Comparison of ENCODE assay signal across 18 mouse cellular contexts in genomic region chr12:5762306-5762927, GRCm38 (mm10).
DNase-seq lines count a peak whose midpoint lies in the region; ATAC-seq and TF ChIP-seq lines count a peak whose summit lies in the region.
"Had no signal": no experiment of that assay in that cellular context is flagged by ENCODE, and none has a peak within 500 bp of the region (broad histone marks: within the 10 kb centered on the region; RNA-seq: fewer than 3 reads in every experiment).

No protein-coding gene starts in this region.

- no peaks in the 10 kb centered on the region for H3K9me3 ChIP-seq in lung, postnatal 0 days (ENCODE audit: low read length)
- H3K9me3 ChIP-seq: forebrain, embryonic 10.5 days; hindbrain, embryonic 10.5 days; intestine, embryonic 15.5 days; liver, embryonic 13.5 days; neural tube, embryonic 15.5 days had no signal

- H3K36me3 ChIP-seq in lung, postnatal 0 days (ENCODE audit: insufficient read depth, low read length): no peaks in the 10 kb centered on the region
- H3K36me3 ChIP-seq: forebrain, embryonic 10.5 days; G1E; hindbrain, embryonic 10.5 days; intestine, embryonic 15.5 days; liver, embryonic 13.5 days; neural tube, embryonic 15.5 days had no signal

- 47% methylated on average over 6 of the region's 6 CpGs for WGBS in lung, postnatal 0 days

- no peaks in the 10 kb centered on the region for H3K4me1 ChIP-seq in lung, postnatal 0 days (ENCODE audit: insufficient read depth, low read depth, low read length)
- H3K4me1 ChIP-seq: intestine, embryonic 15.5 days; liver, embryonic 13.5 days; megakaryocyte, embryonic 14.5 days had no signal

- H3K27me3 ChIP-seq in lung, postnatal 0 days (replicated peaks; ENCODE audit: insufficient read depth, low read length): no peaks in the 10 kb centered on the region
- H3K27me3 ChIP-seq: intestine, embryonic 15.5 days; liver, embryonic 13.5 days; megakaryocyte, embryonic 14.5 days; neural tube, embryonic 15.5 days had no signal

- no peak for ATAC-seq in lung, postnatal 0 days
- ATAC-seq: intestine, embryonic 15.5 days had no signal

- intact Hi-C loops in gastrocnemius, adult 2 months (cut with DNase I): no loop called here

- no peak overlapping the region for H3K4me2 ChIP-seq in lung, postnatal 0 days (replicated peaks; ENCODE audit: low read depth, low read length)
- H3K4me2 ChIP-seq: intestine, embryonic 15.5 days; liver, embryonic 13.5 days; neural tube, embryonic 15.5 days had no signal

- no peak for TF ChIP-seq EP300 in lung, postnatal 0 days (IDR thresholded peaks at IDR 0.05)

- no peak overlapping the region for H3K9ac ChIP-seq in lung, postnatal 0 days (replicated peaks; ENCODE audit: low read depth)
- H3K9ac ChIP-seq: intestine, embryonic 15.5 days; liver, embryonic 13.5 days; neural tube, embryonic 15.5 days had no signal

- H3K4me3 ChIP-seq in lung, postnatal 0 days (ENCODE audit: low read depth, low read length): no peak overlapping the region
- H3K4me3 ChIP-seq in gastrocnemius, adult 2 months: no peak overlapping the region
- H3K4me3 ChIP-seq: forebrain, embryonic 10.5 days; hindbrain, embryonic 10.5 days; intestine, embryonic 15.5 days; liver, embryonic 13.5 days; megakaryocyte, embryonic 14.5 days; neural tube, embryonic 15.5 days had no signal

- H3K27ac ChIP-seq in lung, postnatal 0 days (ENCODE audit: low read length): no peak overlapping the region
- peak overlapping the region; percentile 44 for H3K27ac ChIP-seq in gastrocnemius, adult 2 months
- H3K27ac ChIP-seq: forebrain, embryonic 10.5 days; hindbrain, embryonic 10.5 days; intestine, embryonic 15.5 days; kidney, postnatal 0 days; liver, embryonic 13.5 days; neural tube, embryonic 15.5 days had no signal

- no peak for TF ChIP-seq CTCF in lung, postnatal 0 days (IDR thresholded peaks at IDR 0.05)
- TF ChIP-seq CTCF in gastrocnemius, adult 2 months (IDR thresholded peaks at IDR 0.05): no peak

- peak; percentile 8 to 21 for DNase-seq in lung, adult 18-20 months
- no peak for DNase-seq in lung, postnatal 0 days (ENCODE audit: low spot score)
- DNase-seq in gastrocnemius, adult 2 months: peak; percentile 80
- peak; percentile 17 for DNase-seq in heart, adult 8-10 months (ENCODE audit: low spot score)
- DNase-seq in ovary, postnatal 14 days (ENCODE audit: low spot score): peak; percentile 7
- DNase-seq in thymus, postnatal 25 days: no peak
- no peak for DNase-seq in thymus, adult 18-20 months
- no peak for DNase-seq in thymus, postnatal 10 days (ENCODE audit: low spot score in 2 of 2)
- DNase-seq: adrenal gland, postnatal 10 days; cerebellum, adult 9-11 months; liver, embryonic 13.5 days had no signal

Comparison
In these comparisons a context has a peak if more than half of its experiments do, and no peak if none do; other contexts are left out.
1. DNase-seq: peak in lung, adult 18-20 months (2 of 2), gastrocnemius, adult 2 months (single experiment), heart, adult 8-10 months (single experiment) and ovary, postnatal 14 days (single experiment); none in lung, postnatal 0 days (single experiment), thymus, postnatal 25 days (single experiment), thymus, adult 18-20 months (0 of 2) and thymus, postnatal 10 days (0 of 2).